Mouse (Mus musculus): ENCODE measurements around the gene 4930518I15Rik.
"Not testable (repeated sequence)": the region's sequence is repeated elsewhere in the genome, so short reads cannot be mapped to it uniquely, and the experiment has no call there.

Gene 4930518I15Rik

GRCm38 (mm10) chr2:156877726-156878125 is 20.0 kb upstream of the 4930518I15Rik start:
- DNase-seq (ENCODE audit: low read depth, low spot score): peak; percentile 76

GRCm38 (mm10) chr2:156874760-156875510 is 17.2 kb upstream of the 4930518I15Rik start:
- DNase-seq (ENCODE audit: low read depth, low spot score): no peak

- no peak for DNase-seq (ENCODE audit: low read depth, low spot score)
Observed at GRCm38 (mm10) chr2:156874047-156874759, 16.5 kb upstream of the 4930518I15Rik start.

GRCm38 (mm10) chr2:156873629-156874028 is 15.9 kb upstream of the 4930518I15Rik start:
- DNase-seq (ENCODE audit: low read depth, low spot score): peak; percentile 86

GRCm38 (mm10) chr2:156870519-156870918 is 12.8 kb upstream of the 4930518I15Rik start:
- peak; percentile 28 for DNase-seq (ENCODE audit: low read depth, low spot score)

- DNase-seq (ENCODE audit: low read depth, low spot score): no peak
Observed at GRCm38 (mm10) chr2:156869554-156869953, 11.8 kb upstream of the 4930518I15Rik start.

- no peak for DNase-seq (ENCODE audit: low read depth, low spot score)
Observed at GRCm38 (mm10) chr2:156868994-156869393, 11.2 kb upstream of the 4930518I15Rik start.

GRCm38 (mm10) chr2:156864481-156864880 is 6.7 kb upstream of the 4930518I15Rik start:
- DNase-seq (ENCODE audit: low read depth, low spot score): no peak

GRCm38 (mm10) chr2:156863487-156864160 is 5.9 kb upstream of the 4930518I15Rik start:
- DNase-seq (ENCODE audit: low read depth, low spot score): peak; percentile 69

GRCm38 (mm10) chr2:156862772-156863486 is 5.2 kb upstream of the 4930518I15Rik start, which contains the start of gene Rab5if:
TSS of gene Rab5if (plus strand) at chr2:156863128.
- DNase-seq (ENCODE audit: low read depth, low spot score): peak; percentile 99

- peak; percentile 61 for DNase-seq (ENCODE audit: low read depth, low spot score)
Observed at GRCm38 (mm10) chr2:156862041-156862717, 4.4 kb upstream of the 4930518I15Rik start.

GRCm38 (mm10) chr2:156858671-156859070 is 925 bp upstream of the 4930518I15Rik start:
- DNase-seq (ENCODE audit: low read depth, low spot score): no peak

GRCm38 (mm10) chr2:156857385-156857791 is 358 bp downstream of the 4930518I15Rik start:
- DNase-seq (ENCODE audit: low read depth, low spot score): peak; percentile 52

GRCm38 (mm10) chr2:156856311-156856710 is 1.4 kb downstream of the 4930518I15Rik start:
- no peak for DNase-seq (ENCODE audit: low read depth, low spot score)

GRCm38 (mm10) chr2:156853999-156854771 is 3.6 kb downstream of the 4930518I15Rik start:
- not testable (repeated sequence) for DNase-seq (ENCODE audit: low read depth, low spot score)

- not testable (repeated sequence) for DNase-seq (ENCODE audit: low read depth, low spot score)
Observed at GRCm38 (mm10) chr2:156853584-156853983, 4.2 kb downstream of the 4930518I15Rik start.

GRCm38 (mm10) chr2:156850505-156850904 is 7.2 kb downstream of the 4930518I15Rik start:
- DNase-seq (ENCODE audit: low read depth, low spot score): no peak

GRCm38 (mm10) chr2:156848526-156849182 is 9.1 kb downstream of the 4930518I15Rik start:
- no peak for DNase-seq (ENCODE audit: low read depth, low spot score)

GRCm38 (mm10) chr2:156847653-156848052 is 10.1 kb downstream of the 4930518I15Rik start:
- no peak for DNase-seq (ENCODE audit: low read depth, low spot score)

GRCm38 (mm10) chr2:156844715-156845114 is 13.0 kb downstream of the 4930518I15Rik start:
- no peak for DNase-seq (ENCODE audit: low read depth, low spot score)
